Mouse (Mus musculus) layer of hippocampus, adult 9-11 months (tissue): ENCODE results near the gene Pxylp1.
"Not testable (repeated sequence)": the region's sequence is repeated elsewhere in the genome, so short reads cannot be mapped to it uniquely, and the experiment has no call there.

Experiments used
- DNase-seq: peaks from one replicate; pipeline ENCODE4 v3.0.0; 2022

Gene Pxylp1

DNA sequence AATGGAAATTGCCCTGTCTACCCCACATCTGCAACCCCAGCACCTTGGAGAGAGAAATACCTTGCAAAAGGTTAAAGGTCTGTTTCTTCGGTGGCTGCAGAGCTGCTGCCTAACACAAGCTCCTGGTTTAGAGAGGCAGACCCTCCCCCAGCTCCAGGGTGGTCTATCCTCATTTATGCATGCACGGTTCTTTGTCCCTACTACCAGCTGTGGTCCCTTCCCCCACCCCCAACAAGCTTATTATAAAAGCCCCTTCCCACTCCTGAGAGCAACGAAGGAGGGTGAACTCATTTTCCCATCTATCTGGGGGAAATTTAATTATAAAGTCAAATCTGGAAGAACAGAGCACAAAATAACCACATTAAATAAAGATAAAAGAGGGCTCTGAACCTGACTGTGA lies at the start of gene Pxylp1:
Gene Pxylp1, minus strand, starts transcription at position 124 of the 400 bp plus-strand sequence.
- no peak for DNase-seq

- no peak for DNase-seq
Observed at GRCm38 (mm10) chr9:96938887-96939286, 46.4 kb upstream of the Pxylp1 start.

DNA sequence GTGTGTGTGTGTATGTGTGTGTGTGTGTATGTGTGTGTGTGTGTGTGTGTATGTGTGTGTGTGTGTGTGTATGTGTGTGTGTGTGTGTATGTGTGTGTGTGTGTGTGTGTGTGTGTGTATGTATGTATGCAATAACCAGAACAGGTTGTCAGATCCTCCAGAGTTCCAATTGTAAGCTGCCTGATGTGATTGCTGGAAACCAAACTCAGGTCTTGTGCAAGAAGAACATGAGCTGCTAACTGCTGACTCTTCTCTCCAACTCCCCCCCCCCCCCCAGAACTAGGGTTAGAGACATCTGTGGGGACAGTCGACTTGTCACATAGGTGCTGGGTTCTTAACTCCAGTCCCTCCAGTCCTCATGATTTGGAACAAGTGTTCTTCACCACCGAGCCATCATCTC lies 44.0 kb upstream of the Pxylp1 start:
- not testable (repeated sequence) for DNase-seq

DNA sequence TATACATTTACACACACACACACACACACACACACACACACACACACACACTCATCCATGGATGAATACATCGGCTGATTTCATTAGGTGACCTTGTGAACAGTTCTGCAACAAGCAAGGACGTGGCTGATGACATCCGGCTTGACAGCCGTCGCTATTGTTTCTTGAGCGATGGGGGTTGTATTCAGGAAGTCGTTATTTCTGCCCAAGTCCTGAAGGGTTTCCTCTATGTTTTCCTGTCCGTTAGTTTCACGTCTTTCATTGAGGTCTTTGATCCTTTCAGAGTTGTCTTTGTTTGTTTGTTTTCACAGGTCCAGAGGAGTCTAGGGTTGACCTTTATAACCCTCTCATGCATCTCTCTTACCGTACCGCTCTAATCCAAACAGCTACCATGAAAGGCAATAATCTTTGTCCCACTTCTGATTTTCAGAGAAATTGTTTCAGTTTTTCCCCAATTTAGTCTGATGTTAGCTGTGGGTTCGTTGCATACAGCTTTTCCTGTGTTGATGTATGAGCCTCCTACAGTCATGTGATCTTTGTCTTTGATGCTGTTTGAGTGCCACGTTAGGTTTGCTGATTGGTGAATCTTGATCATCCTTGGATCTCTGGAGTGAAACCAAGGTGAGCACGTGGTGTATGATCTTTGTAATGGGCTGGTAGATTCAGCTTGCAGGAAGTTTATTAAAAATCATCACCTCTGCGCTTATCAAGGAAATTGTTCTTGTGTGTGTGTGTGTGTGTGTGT lies 43.3 kb upstream of the Pxylp1 start:
- no peak for DNase-seq

DNA sequence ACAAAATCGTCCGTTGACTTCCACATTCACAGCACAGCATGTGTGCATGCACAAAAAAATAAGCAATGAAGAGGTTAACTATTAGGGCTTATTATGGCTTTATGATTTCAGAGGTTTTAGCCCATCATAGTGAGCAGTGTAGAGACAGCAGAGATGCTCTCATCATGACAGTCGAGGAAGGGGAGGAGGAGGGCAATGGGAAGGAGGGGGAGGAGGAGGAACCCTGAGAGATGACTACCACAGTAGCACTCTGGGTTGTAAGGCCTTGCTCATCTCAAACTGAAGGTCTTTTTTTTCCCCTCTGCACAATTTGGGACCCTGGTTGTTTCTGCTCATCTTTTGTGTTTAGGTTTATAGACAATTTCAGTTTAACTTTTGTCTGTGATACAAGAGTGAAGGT lies 42.3 kb upstream of the Pxylp1 start:
- DNase-seq: no peak

DNA sequence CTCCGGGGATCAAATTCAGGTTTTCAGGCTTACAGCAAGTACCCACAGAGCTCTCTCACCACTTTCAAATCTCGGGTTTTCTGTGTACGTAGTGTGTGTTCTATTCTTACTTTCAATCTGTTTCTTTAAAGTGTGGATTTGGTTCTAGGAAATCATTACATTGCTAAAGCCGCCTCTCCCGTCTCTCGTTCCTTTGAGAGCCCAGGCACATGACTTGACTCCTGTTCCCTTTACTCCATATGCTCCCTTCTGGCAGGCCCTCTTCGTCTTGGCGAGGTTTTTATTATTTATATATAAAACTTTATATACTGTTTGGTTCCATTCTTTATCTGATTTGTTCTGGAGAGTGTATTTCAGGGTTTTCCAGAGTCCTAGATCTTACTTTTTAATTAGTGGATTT lies 40.3 kb upstream of the Pxylp1 start:
- no peak for DNase-seq

- no peak for DNase-seq
Observed at GRCm38 (mm10) chr9:96923577-96924316, 31.3 kb upstream of the Pxylp1 start.

- DNase-seq: no peak
Observed at GRCm38 (mm10) chr9:96923119-96923518, 30.6 kb upstream of the Pxylp1 start.

DNA sequence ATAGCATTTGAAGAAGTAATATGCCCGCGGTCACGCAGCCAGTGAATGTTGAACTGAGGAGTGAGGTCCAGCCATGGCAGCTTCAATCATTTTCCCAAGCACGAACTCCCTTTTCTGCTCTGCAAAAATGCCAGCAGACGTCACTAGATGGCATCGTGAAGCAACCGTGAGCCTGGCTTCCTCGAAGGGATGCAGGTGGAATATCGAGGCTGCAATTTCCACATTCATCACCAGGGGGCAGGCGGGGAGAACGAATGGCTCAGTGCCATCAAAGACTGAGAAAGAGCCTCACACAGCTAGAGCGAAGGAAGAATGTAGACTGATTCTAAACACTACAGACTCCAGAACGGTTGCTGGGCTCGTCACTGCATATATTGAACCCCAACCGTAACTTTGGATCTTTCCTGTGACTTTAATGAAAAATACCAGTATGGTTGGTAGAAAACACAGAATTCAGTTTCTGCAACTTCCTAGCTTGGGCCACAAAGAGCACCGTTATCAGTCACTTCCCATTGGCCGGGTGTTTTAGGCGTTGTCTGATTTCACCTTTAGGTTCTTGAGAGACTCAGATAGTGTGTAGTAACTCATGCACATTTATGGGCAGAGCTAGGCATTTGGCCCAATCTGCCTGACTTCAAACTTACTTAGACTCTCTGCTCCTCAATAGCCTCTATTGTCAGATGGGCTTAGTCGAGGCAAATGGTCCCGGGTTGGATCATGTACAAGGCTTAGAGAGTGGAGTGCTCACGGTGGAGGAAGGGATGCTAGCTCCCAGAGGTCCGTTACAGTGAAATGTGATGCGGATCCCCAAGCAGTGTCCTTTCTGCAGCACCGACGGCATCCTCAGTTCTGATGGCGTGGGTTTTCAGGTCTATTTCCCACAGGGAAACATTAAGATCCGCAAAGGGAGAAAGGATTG lies 24.4 kb upstream of the Pxylp1 start:
- peak; percentile 89 for DNase-seq

DNA sequence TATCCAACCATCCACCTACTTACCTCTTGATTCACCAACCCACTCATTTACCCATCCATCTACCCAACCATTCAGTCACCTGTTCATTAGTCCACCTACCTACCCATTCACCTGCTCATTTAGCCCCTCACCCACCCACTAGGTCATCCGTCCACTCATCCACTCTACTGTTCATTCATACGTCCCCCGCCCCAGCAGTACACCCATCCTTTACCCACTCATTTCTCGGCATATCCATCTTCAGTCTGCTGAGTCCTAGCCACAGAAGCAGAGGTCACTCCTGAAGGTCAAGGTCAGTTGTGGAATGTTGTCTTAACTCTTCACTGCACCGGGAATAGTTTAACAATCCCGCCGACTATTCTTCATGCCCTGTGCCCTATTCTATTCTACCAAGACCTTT lies 23.6 kb upstream of the Pxylp1 start:
- DNase-seq: no peak

GRCm38 (mm10) chr9:96914851-96915250 lies 22.4 kb upstream of the Pxylp1 start:
- no peak for DNase-seq

DNA sequence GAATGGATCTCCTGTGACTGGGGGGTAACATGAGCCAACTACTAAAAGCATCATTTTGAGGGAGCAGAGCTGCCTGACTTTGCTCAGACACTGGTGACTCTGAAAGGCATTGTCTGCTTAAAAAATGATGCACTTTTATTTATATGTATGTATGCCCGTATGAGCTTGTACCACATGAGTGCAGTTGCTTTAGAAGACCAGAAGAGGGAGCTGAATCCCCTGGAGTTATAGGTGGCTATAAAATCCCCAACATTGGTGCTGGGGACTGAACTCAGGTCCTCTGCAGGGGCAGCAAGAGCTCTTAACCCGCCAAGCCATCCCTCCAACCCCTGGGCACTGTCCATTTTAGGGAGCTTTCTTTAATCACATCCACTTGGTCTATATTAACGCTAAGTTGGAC lies 21.5 kb upstream of the Pxylp1 start:
- no peak for DNase-seq

DNA sequence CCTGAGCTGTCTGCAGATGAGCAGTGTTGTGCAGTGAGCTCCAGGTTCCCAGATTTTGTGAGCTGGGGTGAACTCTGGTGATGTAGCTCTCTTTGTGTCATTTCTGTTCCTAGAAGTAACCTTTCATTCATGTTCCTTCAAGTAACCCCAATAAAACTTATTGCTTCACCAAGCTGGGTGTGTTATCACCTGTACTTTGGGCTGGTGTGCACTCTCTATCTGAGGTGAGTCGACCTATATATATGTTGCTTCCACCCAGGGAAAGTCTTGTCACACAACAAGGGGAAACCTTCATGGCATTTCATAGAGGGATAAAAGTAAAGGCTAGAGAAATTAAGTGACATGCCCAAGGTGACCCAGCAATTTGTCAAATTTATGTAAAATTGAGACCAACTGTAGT lies 17.0 kb upstream of the Pxylp1 start:
- no peak for DNase-seq

DNA sequence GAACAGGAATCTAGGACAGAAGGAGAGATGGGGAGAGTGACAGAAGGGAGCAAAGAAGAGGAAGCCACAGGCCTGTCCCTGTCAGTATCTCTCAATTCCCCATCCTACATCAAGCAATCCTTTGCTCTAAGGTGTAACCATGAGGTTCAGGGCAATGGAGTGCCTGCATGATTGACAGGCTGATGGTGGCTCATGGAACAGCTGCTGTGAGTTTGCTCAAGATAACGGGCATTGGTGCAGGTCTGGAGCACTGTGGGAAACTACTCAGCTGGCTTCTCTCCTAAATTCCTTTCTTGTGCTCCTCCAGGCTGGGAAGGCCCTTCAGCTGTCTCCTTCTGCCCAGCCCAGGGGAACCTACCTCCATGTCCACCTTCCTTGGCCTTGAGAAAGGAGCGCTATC lies 16.3 kb upstream of the Pxylp1 start:
- DNase-seq: no peak

- no peak for DNase-seq
Observed at GRCm38 (mm10) chr9:96904360-96905355, 12.2 kb upstream of the Pxylp1 start.

- DNase-seq: no peak
Observed at GRCm38 (mm10) chr9:96899717-96900116, 7.2 kb upstream of the Pxylp1 start.

GRCm38 (mm10) chr9:96899004-96899403 lies 6.5 kb upstream of the Pxylp1 start:
- no peak for DNase-seq

GRCm38 (mm10) chr9:96896690-96897089 lies 4.2 kb upstream of the Pxylp1 start:
- DNase-seq: no peak

- DNase-seq: no peak
Observed at GRCm38 (mm10) chr9:96893582-96893981, 1.1 kb upstream of the Pxylp1 start.

DNA sequence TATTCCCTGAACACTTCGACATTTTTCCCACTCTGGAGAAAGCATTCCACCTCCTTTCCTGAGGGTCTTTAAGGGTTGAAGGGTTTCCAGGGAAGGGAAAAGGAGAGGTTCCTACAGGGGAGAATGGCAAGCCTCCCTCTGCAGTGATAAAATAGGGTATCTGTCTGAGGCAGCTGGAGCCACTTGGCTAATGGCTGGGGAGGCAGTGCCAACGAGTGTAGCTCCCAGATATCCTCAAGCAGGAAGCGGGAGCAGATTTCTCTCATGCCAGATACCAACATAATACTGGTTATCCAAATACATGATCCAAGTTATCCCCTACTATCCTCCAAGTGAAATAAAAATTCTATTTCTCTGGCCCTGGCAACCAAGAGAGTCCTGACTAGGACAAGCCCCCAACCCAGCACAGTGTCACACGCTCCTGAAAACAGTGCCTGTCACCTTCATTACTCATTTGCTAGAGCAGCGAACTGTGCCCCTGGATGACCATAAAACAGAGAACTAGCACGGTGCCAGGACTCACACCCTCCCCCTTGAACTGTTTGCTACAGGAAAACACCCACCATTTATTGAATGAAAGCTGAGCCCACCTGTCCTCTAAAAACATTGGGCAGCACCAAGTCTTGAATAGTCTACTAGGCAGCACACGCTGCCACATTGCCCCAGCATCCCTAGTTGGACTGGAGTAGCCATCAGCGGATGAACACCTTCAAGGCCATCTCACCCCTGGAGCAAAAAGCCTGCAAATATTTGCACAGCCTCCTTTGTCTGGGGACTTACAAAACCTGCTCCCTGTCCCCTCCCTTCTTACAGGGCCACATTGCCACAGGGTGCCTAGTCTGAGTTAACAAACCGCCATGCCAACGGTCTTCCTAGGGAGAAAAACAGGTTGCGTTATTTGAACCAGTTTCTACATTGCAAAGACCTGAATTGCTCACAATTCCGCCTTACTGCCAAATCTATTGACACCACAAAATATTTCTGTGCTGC lies 833 bp downstream of the Pxylp1 start:
- DNase-seq: no peak

GRCm38 (mm10) chr9:96890756-96891155 lies 1.7 kb downstream of the Pxylp1 start:
- DNase-seq: no peak
